Mouse (Mus musculus) liver, adult (tissue): ENCODE results near the gene Fmod.

Experiments
- GATA4 ChIP-seq: IDR thresholded peaks from 2 replicates; pipeline ENCODE4 v1.6.1; 2014; ENCODE audit warnings: mild to moderate bottlenecking, low read length; ENCODE audit not compliant: insufficient replicate concordance

Gene Fmod

DNA sequence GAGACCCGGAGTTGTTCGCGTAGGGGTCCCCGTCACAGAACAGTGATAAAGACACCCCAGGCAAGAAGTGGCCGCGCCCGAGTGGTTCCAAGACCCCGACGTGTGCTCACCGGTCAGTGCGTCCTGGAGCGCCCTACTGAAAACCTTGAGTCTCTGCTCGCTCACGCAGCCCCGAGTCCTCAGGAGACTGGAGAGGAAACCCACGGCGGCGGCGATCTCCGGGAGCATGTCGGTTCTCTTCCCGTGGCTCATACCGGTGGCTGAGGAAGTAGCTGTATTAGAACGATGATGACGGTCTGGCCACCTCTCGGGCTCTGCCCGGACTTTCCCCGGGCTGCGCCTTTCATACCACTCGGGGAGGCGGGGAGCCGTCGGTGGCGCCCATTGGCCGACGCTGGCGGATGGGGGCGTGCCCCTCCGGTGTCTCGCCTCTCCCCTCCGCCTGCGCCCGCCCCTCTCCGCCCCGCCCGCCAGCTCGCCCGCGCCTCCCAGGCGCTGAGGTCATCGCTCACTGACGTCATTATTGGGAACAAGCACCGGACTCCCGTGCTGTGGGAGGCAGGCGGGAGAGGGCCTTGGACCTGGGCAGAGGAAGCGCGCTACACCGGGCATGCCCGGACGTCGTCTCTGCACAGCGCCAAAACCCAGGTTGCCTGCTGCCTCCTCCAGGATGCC is 41.9 kb downstream of the Fmod start, which contains the start of gene Btg2:
Gene Btg2 (minus strand): TSS at position 319 of the 675 bp plus-strand sequence.
- no peak; the same call in 1 of the 2 replicates for TF ChIP-seq GATA4

DNA sequence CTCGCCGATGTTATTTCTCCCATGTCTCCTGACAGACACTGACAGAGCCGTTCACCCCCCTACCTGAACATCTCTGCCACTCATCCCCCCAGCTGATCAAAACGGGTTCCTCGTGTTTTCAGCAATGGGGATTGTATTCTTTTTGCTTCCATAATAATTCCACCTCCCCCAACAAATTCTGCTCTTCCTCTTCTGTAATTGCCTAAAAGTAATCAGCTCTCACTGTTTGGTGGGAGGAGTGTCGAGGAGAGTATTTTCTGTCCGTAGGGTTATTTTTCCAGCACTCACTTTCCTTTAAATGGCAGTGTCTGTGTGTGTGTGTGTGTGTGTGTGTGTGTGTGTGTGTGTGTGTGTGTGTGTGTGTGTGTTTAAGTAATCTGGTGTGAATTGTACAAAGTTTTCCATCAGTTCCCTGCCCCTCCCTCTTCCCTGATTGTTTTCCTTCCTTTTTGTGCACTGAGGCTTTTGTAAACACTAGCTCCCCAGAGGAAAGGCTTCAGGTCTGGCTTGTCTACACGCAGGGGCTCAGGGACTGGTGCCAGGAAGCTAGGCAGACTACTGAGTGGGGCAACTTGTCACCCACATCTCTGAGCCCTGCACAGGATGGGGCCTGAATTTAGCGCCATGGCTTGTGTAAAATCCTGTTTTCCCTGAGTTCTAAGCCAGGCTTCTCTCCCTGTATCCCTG is 42.6 kb downstream of the Fmod start:
- TF ChIP-seq GATA4, result peak; percentile 87

DNA sequence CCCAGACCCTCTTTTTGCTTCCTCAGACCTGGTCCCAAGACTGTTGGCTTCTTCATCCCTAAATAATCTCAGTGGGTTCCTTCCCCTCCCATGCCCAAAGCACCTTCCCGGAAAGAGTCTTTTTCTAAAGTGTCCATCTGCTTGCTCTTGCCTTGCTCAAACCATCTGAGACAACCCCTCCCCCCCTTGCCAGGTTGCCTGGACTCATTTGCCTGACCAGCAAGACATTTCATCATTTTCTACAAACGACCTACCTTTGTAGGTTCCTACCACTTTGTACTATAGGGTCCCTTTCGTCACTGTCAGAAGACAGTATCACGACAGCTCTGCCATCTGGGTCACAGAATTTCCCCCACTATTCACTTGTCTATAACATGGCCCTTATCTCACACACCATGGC is 43.4 kb downstream of the Fmod start:
- TF ChIP-seq GATA4, result no peak

DNA sequence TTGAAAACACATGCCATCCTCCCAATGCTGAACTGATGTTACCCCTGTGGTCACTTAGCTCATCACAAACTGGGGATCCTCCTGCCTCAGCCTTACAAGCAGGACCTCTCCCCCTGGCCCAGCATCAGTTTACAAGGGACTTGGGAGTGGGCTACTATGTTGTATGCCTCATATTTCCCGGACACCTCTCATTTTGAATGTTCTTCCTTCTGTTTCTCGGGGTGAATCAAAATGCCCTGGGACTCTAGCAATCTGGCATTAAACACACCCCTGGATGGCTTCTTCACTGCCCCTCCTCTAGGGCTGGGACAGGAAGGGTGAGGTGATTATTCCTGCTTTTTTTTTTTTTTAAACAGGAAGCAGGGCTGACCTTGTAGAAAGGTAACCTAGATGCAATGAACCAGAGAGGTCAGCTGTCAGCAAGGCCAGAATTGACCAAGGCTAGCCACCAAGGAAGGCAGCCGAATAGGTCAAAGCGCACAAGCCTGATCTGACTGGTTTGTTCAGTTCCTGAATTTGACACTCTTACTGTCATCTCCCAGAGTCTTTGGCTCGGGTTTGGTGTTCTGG is 43.9 kb downstream of the Fmod start:
- TF ChIP-seq GATA4, result no peak

DNA sequence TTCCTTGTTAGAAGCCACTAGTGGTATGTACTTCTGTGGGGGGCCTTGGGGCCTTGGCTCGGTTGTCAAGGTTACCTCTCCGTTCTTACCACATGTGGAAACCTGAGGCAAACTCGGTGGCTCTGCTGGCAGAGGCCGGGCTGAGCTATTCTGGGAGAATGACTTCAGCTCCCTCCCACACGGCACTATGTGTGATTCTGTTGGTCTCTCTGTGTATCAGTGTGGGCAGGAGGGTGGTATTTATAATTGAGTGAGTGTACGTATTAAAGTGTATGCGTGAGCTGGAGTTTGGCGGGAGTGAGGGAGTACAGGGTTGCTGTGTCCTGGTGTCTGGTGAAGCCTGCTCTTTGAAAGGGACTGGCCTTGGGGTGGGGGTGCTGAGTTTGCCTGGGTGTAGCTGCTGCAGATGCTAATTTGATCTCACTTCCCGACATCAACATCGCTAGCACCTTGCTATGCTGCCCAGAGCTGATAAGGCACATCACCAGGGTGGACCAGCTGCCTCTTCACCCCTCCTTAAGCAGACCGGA is 46.0 kb downstream of the Fmod start:
- TF ChIP-seq GATA4, result no peak

DNA sequence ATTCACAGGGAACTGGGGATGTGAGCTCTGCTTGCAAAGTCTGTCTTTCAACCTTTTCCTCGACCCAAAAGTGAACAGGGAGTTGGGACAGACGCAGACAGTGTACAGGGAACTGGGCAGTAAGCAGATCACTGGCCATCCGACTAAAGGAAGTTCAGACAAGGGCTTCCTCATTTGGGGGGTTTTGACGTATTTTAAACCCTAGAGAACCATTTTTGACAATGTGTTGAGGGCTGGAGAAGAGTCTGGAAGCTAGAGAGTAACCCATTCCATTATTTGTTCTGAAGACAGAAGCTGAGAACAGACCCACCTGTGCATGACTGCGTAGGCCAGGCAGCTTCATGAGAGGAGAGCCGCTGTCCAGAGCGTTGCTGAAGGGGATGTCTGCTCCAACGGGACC is 46.6 kb downstream of the Fmod start:
- TF ChIP-seq GATA4, result no peak

DNA sequence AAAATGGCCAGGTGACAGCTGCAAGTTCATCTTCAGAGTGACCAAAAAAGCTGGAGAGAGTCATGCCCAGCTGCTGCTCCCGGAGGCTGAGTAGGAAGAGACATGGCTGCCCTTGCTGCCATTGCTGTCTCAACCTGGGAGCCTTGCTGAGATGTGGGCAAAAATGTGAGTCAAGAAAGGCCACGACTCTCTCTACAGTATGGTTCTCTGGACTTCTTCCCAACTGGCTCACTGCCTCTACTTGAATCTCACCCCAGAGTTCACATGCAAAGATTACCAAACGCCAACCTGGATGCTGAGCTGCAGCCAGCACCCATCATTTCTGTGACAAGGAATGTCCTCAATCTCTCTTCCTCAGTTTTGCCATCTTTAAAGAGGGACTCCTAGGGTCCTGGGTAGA is 47.1 kb downstream of the Fmod start:
- no peak for TF ChIP-seq GATA4

DNA sequence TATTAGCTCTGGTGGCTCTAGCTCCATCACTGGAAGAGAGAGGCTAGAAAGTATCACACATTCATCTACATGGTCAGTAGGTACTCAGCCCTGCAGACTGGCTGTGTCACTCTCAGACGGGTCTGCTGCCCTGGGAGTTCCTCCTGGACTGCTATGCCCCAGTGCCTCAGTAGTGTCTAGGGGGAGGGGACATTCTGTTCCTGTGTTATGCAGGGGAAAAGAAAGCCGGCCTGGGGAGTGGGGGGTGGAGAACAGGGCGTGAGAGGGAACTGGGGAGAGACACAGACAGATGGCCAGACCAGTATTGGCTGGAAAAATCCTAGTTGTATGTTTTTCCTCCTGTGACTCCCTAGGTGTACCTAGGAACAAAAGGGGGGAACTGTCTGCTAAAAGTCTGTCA is 49.0 kb downstream of the Fmod start:
- no peak for TF ChIP-seq GATA4

DNA sequence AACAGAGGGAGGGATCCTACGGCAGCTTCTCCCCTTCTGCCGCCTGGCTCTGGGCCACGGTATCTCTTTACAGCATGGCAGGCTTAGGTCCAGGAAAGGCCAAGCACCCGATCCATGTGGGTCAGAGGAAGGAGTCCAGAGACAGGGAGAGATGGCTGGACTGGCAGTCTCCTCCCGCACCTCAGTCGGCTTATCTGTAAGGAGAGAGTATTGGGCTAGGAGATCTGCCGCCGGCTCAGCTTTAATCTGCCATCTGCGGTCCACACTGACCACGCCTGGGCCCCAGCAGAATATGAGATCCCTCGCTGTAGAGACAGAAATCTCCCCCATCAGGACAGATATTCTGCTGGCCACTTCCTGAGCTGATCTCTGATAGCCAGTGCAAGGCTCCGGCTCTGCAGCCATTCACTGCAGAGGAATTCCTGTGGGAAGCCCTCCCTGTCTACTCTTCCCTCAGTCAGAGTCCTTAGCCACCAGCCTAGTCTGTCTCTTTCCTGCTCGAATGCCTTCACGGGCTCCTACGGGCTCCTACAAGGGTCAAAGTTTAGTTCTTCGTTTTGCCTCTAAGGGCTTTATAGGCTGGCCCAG is 49.9 kb downstream of the Fmod start:
- TF ChIP-seq GATA4, result peak; percentile 45; the same call in 1 of the 2 replicates

DNA sequence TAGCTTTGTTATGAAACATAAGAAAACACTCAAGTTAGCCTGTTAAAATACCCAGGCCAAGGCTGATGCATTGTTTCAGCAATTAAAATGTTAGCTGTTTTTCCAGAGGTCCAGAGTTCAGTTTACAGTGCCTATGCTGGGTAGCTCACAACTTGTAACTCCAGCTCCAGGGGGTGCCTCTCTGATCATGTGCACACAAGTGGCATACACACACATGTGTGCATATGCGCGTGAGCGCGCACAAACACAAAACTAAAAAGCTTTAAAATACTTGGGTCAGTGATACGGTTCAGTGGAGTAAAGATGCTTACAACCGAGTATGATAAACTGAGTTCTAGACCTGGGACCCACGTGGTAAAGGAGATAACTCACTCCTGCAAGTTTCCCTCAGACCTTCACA is 52.0 kb downstream of the Fmod start:
- no peak for TF ChIP-seq GATA4

DNA sequence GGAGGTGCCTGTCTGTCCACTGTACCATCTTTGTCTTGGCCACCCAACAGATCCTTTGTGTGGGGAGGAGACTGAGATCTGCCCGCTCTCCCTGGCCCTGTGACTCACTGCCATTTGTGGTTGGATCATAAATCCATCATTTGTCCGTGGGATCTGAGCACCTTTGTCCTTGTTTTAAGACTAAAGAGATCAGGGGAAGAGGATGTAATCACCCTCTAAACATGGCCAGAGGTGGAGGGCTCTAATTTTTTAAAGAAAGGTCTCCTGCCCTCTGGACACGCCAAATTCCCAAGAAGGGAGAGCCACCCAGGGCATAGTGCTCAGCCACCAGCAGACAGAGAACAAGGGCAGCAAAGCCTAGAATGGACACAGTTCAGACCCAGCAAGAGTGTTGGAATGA is 54.8 kb downstream of the Fmod start:
- no peak for TF ChIP-seq GATA4

DNA sequence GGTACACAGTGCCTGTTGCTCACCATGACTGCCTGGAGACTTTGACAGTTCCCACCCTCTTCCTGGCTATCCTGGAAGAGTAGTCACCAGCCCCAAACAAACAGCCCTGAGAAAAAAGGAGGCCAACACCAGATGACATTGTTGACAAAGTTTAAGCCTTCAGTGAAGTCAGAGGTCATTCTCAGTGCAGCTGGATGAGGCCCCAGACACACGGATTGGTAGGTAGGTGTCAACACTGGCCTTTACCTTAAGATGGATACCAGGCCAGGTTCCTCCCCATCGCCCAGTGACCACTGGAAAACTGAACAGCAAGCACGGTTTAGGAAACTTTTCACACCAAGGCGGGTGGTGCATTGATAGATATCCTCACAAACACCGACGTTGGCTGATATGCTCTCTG is 55.3 kb downstream of the Fmod start:
- TF ChIP-seq GATA4, result no peak

DNA sequence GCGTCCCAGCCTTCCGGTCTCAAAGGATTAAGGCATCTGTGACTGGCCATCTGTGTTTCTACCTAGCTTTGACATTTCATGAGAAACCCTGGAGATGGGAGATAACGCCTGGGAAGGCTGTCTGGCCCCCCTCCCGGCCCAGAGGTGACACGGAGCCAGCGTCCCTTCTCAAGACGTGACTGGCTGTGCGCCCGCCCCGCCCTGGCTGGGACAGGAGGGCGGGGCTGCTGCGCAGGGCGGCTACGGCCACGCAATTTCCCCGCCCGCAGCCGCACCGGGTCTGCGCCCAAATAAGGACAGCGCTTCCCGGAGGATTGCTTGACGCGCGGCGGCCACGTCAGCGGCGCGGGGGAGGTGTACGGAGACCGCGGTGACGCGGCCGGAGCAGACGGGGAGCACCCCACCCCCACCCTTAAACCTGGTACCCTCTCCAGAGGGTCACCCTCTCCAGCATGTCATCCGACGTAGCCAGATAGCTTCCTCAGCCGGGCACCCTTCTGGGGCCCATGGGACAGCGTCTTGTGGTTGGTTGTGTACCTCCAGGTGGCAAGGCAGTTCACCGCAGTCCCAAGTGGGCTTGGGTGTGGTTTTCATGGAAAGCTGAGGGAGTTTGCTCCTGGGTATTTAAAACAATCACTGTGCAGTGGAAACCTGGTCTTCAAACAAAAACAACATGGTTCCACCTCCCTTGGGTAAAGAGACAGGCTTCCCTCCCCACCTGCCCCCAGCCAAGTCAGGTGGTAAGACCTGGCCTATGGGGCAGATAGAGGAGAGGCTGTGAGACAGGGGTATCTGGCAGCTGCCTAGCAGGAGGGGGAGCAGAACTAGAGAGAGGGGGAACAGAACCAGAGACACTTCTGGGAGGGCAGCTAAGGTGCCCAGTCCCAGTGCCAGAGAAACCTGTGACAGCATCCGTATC is 56.1 kb downstream of the Fmod start:
- TF ChIP-seq GATA4, result no peak

DNA sequence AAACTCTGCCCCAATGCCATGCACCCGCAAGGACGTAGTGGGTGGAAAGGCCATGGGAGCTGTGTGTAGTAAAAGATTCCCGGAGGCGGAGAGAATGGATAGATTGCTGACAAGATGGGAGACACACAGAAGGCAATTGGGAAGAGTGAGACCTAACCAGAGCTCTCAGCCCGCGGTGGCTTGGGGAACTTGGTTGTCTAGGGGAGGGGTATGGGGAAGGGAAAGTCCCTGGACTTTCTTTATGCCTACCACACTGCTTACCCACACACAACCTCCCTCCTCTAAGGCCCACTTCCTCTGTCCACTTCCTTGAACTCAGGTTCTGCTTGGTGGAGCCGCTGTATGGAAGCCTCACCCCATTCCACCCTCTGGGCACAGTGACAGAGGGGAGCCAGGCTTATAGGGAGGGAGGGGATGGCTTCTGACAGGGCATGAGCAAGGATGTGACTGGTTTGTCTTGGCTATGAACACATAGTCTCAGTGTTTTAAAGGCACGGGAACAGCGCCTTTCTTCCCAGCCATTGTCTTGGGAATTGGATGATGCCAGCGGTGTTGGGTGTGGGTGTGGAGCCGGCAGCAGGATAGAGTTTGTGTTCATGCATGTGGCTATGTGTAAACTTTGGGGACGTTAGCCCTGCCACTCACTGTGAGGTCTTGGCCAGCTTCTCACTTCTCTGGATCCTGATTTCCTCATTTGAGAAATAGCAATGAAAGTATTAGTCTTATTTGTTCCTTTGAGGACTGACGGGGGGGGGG is 56.9 kb downstream of the Fmod start:
- TF ChIP-seq GATA4, result no peak
